Mouse (Mus musculus) lung, adult 18-20 months (tissue): ENCODE measurements around the gene Pigh.

Experiments used
- DNase-seq, 2 experiments: peaks; one replicate each; pipeline ENCODE4 v3.0.0; 2022; ENCODE audit warnings: mixed read lengths in 2 of 2

Pigh gene

GRCm38 (mm10) chr12:79089182-79089812, at the start of gene Pigh:
Pigh (minus strand) TSS chr12:79089651.
- DNase-seq: peak; percentile 88 to 91

GRCm38 (mm10) chr12:79138999-79139398, 49.5 kb upstream of the Pigh start:
- DNase-seq: no peak

- no peak for DNase-seq
Measured at GRCm38 (mm10) chr12:79136949-79137348, 47.5 kb upstream of the Pigh start.

GRCm38 (mm10) chr12:79135105-79135504, 45.7 kb upstream of the Pigh start:
- no peak for DNase-seq

- no peak for DNase-seq
Measured at GRCm38 (mm10) chr12:79134676-79135075, 45.2 kb upstream of the Pigh start.

GRCm38 (mm10) chr12:79131706-79132460, 42.4 kb upstream of the Pigh start:
- peak; percentile 30 to 59 for DNase-seq

- DNase-seq: no peak
Measured at GRCm38 (mm10) chr12:79131178-79131675, 41.8 kb upstream of the Pigh start.

- DNase-seq: peak; percentile 88 to 93
Measured at GRCm38 (mm10) chr12:79130299-79131177, 41.1 kb upstream of the Pigh start, which contains the start of gene Arg2. Arg2 (plus strand) TSS chr12:79130777.

GRCm38 (mm10) chr12:79122820-79123219, 33.4 kb upstream of the Pigh start:
- no peak for DNase-seq

- DNase-seq: no peak
Measured at GRCm38 (mm10) chr12:79118991-79119390, 29.5 kb upstream of the Pigh start.

GRCm38 (mm10) chr12:79105312-79105711, 15.9 kb upstream of the Pigh start:
- DNase-seq: no peak

- peak in 1 of 2 experiments; percentile 19 for DNase-seq
Measured at GRCm38 (mm10) chr12:79104544-79104943, 15.1 kb upstream of the Pigh start.

GRCm38 (mm10) chr12:79103773-79104172, 14.3 kb upstream of the Pigh start:
- DNase-seq: peak; percentile 67 to 85

- DNase-seq: peak in 1 of 2 experiments; percentile 24
Measured at GRCm38 (mm10) chr12:79097106-79097752, 7.8 kb upstream of the Pigh start.

- DNase-seq: peak; percentile 75 to 83
Measured at GRCm38 (mm10) chr12:79092569-79092968, 3.1 kb upstream of the Pigh start.

- no peak for DNase-seq
Measured at GRCm38 (mm10) chr12:79073362-79073761, 16.1 kb downstream of the Pigh start.

GRCm38 (mm10) chr12:79072576-79072975, 16.9 kb downstream of the Pigh start:
- no peak for DNase-seq

GRCm38 (mm10) chr12:79070736-79071333, 18.6 kb downstream of the Pigh start:
- DNase-seq: peak in 1 of 2 experiments; percentile 15

- no peak for DNase-seq
Measured at GRCm38 (mm10) chr12:79069916-79070315, 19.5 kb downstream of the Pigh start.

- DNase-seq: no peak
Measured at GRCm38 (mm10) chr12:79069187-79069608, 20.3 kb downstream of the Pigh start.

GRCm38 (mm10) chr12:79068306-79068705, 21.1 kb downstream of the Pigh start:
- DNase-seq: no peak

GRCm38 (mm10) chr12:79067526-79067925, 21.9 kb downstream of the Pigh start:
- DNase-seq: no peak
